Mouse (Mus musculus): ENCODE measurements around the gene Spdef. TPM values are rescaled to one million over a fixed set of nuclear protein-coding genes. Genes with fewer than 3 reads are reported as not detected.

The Spdef gene
- total RNA-seq, 2 experiments from 2014 or later = not detected

DNA sequence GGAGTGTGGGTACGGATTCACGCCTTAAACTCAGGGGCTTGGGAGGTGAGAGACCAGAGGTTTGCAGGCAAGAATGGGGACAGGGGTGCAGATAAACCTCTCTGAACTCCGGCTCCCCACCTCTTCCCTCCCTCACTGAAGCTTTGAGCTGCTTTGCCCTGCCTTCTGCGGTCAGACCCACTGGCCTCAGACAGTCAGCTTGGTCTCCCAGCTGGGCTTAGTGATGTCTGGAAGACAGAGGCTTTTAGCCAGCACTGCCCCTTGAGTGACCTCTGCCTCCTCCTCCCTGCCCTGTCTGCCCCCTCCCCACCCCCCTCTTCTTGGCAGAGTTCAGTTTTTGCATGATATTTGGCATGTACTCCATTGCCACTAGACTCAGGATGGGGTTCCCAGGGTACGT, 42.4 kb downstream of the Spdef start:
- no peak for ATAC-seq (replicated peaks; ENCODE audit: low FRiP score, poor library complexity, severe bottlenecking)

DNA sequence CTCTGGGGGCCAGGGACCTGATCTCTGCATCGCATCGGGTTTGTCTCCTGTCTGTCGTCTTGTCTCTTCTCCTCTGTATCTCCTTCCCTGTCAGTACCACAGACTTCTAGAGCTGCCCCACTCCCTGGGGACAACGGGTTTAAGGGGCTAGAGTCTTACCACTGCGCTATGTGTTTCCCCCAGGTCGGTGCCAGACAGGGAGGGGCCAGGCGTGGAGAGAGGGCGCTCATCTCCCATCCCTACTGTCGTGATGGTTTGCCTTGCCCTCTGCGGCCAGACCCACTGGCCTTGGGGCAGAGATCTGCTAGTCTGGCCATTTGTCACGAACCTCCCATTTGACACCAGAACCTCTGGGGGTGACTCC, 43.2 kb downstream of the Spdef start:
- no peak for ATAC-seq (replicated peaks; ENCODE audit: low FRiP score, poor library complexity, severe bottlenecking)

DNA sequence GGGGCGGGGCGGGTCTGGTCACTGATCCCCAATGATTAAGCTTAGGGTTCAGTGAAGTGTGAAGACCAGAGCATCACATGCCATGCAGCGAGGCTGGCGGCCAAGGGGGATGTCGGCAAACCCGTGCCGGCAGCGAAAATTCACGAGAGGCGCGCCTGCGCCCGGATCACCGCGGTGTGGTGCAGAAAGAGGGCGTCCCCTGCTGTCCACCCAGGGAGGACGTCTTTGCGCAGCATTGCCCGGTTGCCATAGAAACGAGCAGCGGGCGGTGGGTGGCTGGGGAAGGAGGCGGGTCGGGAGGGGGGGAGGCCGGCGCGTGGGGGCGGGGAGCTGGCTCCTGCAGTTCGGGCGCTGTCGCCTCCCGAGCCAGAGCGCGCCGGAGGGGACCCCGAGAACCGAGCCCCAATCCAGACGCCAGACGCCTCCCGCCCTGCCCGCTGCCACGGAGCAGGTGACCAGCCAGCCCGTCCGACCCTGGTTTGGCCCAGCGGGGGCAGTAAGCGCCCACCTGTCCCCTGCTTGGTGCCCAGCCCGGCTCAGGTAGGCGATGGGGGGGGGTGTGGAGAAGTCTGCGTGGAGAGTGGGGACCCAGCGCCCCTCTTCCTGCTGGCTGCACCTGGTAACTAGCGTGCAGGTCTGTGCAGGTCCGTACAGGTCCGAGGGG, 43.7 kb downstream of the Spdef start:
- ATAC-seq (replicated peaks; ENCODE audit: low FRiP score, poor library complexity, severe bottlenecking) = no peak

DNA sequence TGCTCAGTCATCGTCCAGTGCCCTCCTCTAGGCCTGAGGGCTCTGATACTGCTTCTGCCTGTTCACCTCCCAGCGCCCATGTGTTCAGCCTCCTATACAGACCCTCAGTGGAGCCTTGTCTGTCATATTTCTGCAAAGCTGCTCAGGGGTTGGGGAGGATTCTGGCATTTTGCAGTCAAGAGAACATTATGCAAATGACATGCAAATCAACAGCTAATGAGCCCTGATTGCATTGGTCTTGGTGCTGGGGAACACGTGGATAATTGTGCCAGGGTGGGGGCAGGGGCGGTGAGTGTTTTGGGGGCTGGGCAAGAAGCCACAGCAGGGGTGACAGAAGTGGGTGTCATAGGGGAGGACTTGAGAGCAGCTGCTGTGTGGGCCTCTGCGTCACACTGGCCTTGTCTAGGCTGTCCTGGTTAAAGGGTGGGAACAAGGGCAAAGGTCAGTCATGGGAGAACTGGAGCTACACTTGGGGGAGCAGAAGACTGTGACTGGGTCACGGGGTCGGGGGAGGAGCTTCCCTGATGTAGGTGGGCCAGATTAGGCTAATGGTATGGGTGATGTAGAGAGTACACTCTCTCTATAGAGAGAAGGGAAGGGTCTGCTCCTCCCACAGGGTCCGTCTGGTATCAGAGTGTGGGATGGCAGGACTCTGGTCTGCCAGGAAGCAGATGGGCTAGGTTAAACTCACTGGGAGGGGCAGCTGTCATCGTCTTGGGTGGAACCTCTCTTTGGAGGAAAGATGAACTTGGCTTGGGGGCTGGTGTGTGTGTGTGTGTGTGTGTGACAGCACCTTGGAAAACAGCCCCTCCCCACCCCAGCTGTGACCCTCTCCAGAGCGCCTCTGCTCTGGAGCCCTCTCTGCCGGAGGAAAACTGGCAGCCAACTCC, 49.6 kb downstream of the Spdef start:
- ATAC-seq (replicated peaks; ENCODE audit: low FRiP score, poor library complexity, severe bottlenecking) = no peak

DNA sequence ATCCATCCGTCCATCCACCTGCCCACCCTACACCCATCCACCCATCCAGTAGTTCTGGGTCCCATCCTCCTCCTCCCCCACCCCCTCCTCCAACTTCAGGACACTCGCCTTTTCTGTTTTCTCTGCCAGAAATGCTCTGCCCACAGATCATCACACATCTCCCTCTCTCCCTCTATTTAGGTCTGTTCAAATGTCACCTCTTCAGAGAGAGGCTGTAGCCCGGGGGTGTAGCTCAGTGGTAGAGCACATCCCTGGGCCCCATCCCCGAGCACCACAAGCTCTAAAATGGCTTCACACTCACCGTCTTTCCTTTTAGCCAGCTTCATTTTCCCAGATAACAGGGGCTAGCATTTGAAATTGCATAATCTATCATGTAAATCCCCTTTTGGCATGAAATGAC, 51.0 kb downstream of the Spdef start:
- no peak for ATAC-seq (replicated peaks; ENCODE audit: low FRiP score, poor library complexity, severe bottlenecking)

DNA sequence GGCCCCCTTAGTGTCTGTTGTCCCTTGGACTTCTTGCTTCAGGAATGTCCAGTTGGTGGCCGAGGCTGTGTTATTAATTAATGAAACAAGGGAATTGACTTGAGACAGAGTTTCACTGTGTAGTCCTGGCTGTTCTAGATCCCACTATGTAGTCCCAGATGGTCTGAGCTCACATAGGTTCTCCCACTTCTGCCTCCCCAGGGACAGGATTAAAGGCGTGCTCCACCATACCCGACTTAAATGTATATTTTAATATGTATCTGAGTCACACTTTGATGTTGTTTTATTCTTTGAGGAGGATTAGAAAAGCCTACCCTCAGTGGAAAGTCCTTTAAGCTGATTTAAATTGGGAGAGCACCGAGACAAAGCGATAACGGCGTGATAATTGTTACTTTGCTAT, 52.5 kb downstream of the Spdef start:
- ATAC-seq (replicated peaks; ENCODE audit: low FRiP score, poor library complexity, severe bottlenecking) = no peak

DNA sequence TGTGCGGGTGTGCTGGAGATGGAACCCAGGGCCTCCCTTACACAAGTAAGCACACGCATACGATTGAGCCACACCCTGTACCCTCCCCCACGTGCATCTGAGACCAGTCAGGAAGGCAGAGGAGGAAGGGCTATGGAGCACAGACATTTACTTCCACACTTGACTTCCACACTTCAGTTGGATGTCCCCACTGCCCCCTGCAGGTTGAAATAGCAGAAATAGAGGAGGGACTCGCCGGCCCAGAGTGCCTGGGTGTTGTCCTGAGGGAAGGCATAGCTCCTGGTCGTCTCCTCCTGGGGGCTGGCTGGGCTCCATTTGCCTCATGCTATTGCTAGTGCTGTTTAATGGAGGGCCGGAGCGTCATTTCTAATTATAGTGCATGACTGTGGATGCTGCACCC, 53.3 kb downstream of the Spdef start:
- no peak for ATAC-seq (replicated peaks; ENCODE audit: low FRiP score, poor library complexity, severe bottlenecking)

DNA sequence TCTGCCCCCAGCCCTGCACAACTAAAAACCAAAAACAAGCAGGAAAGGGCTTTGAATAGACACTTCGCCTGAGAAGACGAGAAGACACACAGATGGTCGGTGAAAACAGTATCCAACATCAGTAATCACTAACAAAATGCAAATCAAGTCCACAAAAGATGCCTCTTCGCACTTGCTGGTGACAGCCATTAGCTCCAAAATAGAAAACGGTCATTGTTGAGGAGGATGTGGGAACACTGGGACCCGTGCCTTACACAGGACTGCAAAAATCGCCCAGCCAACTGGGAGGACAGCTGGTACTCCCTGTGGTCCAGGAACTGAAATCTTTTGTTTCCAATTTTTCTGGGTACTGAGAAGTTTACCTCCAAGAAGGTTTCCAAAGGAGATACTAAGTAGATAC, 54.8 kb downstream of the Spdef start:
- no peak for ATAC-seq (replicated peaks; ENCODE audit: low FRiP score, poor library complexity, severe bottlenecking)

DNA sequence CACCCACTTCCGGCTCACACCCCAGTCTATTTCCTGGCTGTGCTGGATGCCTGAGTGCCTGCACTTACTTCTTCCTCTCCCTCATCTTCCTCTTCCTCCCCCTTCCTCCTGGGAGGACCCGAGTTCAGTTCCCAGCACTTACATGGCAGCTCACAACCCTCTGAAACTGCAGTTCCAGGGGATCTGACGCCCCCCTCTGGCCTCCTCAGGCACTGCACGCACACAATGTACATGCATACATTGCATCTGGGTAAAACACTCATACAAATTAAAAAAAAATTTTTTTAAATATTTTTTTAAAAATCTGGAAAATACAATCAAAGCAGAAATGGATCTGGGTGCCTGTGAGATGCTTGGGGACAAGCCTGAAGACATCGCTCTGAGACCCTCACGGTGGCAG, 57.0 kb downstream of the Spdef start:
- ATAC-seq (replicated peaks; ENCODE audit: low FRiP score, poor library complexity, severe bottlenecking) = no peak

Other genes with a start within 250 kb of the Spdef start
- not detected in 2 replicates for gene Grm4, start 207.6 kb downstream of the Spdef start, total RNA-seq (2015; ENCODE audit: low replicate concordance)
- gene Grm4, start 207.6 kb downstream of the Spdef start, total RNA-seq (2017; ENCODE audit: low replicate concordance) = not detected in 2 replicates
- gene Hmga1, start 172.5 kb downstream of the Spdef start, total RNA-seq (2015; ENCODE audit: low replicate concordance) = 40.7 and 57.7 TPM in 2 replicates
- 21.2 and 30.6 TPM in 2 replicates for gene Hmga1, start 172.5 kb downstream of the Spdef start, total RNA-seq (2017; ENCODE audit: low replicate concordance)
- gene AI413582, start 163.2 kb downstream of the Spdef start, total RNA-seq (2015; ENCODE audit: low replicate concordance) = 2.9 and 6.8 TPM in 2 replicates
- gene AI413582, start 163.2 kb downstream of the Spdef start, total RNA-seq (2017; ENCODE audit: low replicate concordance) = 3.1 and 14.1 TPM in 2 replicates
- 11.3 and 21.6 TPM in 2 replicates for gene Nudt3, start 105.5 kb downstream of the Spdef start, total RNA-seq (2015; ENCODE audit: low replicate concordance)
- 20.7 and 43.1 TPM in 2 replicates for gene Nudt3, start 105.5 kb downstream of the Spdef start, total RNA-seq (2017; ENCODE audit: low replicate concordance)
- gene RPS10-NUDT3, start 93.7 kb downstream of the Spdef start, total RNA-seq (2015; ENCODE audit: low replicate concordance) = not detected in 2 replicates
- gene RPS10-NUDT3, start 93.7 kb downstream of the Spdef start, total RNA-seq (2017; ENCODE audit: low replicate concordance) = 12.3 TPM in 1 of 2 replicates, not detected in the other
- gene Rps10, start 92.3 kb downstream of the Spdef start, total RNA-seq (2015; ENCODE audit: low replicate concordance) = 648 and 718 TPM in 2 replicates
- 440 and 463 TPM in 2 replicates for gene Rps10, start 92.3 kb downstream of the Spdef start, total RNA-seq (2017; ENCODE audit: low replicate concordance)
- not detected in 2 replicates for gene Pacsin1, start 73.4 kb downstream of the Spdef start, total RNA-seq (2015; ENCODE audit: low replicate concordance)
- not detected in 2 replicates for gene Pacsin1, start 73.4 kb downstream of the Spdef start, total RNA-seq (2017; ENCODE audit: low replicate concordance)
- gene D17Wsu92e, start 91.7 kb upstream of the Spdef start, total RNA-seq (2015; ENCODE audit: low replicate concordance) = 66.7 and 69.2 TPM in 2 replicates
- gene D17Wsu92e, start 91.7 kb upstream of the Spdef start, total RNA-seq (2017; ENCODE audit: low replicate concordance) = 124 and 152 TPM in 2 replicates
- 69.2 and 80.1 TPM in 2 replicates for gene Snrpc, start 109.2 kb upstream of the Spdef start, total RNA-seq (2015; ENCODE audit: low replicate concordance)
- gene Snrpc, start 109.2 kb upstream of the Spdef start, total RNA-seq (2017; ENCODE audit: low replicate concordance) = 29.2 and 44.5 TPM in 2 replicates
- 2.9 and 11.2 TPM in 2 replicates for gene Uhrf1bp1, start 127.5 kb upstream of the Spdef start, total RNA-seq (2015; ENCODE audit: low replicate concordance)
- 4.2 and 6.0 TPM in 2 replicates for gene Uhrf1bp1, start 127.5 kb upstream of the Spdef start, total RNA-seq (2017; ENCODE audit: low replicate concordance)
- gene Anks1, start 180.4 kb upstream of the Spdef start, total RNA-seq (2015; ENCODE audit: low replicate concordance) = 6.1 and 6.7 TPM in 2 replicates
- 3.8 and 4.6 TPM in 2 replicates for gene Anks1, start 180.4 kb upstream of the Spdef start, total RNA-seq (2017; ENCODE audit: low replicate concordance)
- gene Taf11, start 180.9 kb upstream of the Spdef start, total RNA-seq (2015; ENCODE audit: low replicate concordance) = 14.3 and 19.8 TPM in 2 replicates
- gene Taf11, start 180.9 kb upstream of the Spdef start, total RNA-seq (2017; ENCODE audit: low replicate concordance) = 15.1 and 15.3 TPM in 2 replicates